Mouse (Mus musculus) v-Abl transformed pro-B cells (cell line): ENCODE data around the gene Aacs.

Source experiments
- in situ Hi-C, 2 experiments: fragments of 400-800 bp; cut with MboI; formaldehyde crosslinking; loops; one replicate each; pipeline ENCODE4 v1.15.1; 2025; ENCODE audit not compliant: unreplicated experiment in 2 of 2

Gene Aacs

DNA sequence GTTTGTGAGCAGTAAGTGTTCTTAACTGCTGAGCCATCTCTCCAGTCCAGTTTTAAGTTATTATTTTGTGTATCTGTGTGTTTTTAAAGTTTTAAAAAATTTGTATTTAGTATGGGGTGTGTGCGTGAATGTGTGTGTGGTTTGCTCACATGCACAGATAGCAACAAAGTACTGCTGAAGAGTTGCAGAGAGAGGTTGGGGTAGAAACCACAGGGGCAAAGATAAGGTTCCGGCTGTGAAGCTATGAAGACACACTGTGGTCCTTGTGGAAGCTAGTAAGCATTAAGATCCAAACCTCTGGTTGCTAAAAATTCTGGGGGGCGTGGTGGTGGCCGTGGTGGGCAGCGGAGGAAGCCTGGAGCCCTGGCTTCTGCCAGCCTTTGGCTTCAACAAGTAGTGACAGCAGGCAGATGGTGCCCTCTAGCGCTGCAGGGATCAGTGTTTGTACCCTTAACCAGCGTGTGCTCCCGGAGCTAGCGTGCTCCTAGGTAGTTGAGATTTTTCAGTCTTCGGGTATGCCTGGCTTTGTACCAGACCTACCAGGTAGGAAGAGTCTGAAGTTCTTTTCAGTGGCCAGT lies 13.7 kb upstream of the Aacs start:
- in situ Hi-C loops: no loop called here

DNA sequence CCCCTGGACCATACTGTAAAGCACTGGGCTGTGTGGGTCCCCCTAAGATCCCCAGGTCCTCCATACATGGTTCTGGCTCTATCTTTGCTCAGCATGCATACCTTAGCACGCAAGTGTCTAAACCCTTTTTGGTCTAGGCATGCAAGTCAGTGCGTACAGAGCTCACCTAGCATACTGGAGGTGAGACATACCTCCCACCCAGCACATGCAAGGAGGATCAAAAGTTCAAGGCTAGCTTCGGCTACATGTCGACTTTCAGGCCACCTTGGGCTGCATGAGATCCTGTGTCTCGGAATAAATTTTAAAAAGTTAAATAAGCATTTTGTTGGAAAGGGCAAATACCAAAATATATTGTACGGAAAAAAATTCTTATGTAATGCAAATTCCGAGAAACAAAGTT lies 10.4 kb upstream of the Aacs start:
- in situ Hi-C loops: no loop called here

DNA sequence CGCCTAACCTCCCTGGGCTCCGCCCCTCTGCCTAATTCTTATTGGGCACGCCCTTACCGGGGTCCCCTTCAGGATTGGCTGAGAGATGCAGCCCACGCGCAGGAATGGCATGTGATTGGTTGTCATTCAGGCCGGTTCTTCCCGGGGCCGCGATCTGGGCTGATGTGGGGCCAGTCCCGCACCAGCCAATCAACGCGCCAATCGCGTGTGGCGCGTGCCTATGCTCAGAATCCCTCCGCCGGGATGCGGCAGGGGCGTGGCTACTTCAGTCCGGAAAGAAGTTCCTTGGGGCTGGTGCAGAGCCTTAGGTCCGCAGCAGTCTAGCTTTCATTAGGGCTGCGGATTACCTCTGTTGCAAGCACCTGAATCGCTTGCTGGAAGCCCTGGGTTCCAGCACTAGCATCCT lies 9.9 kb upstream of the Aacs start:
- in situ Hi-C loops: no loop called here

DNA sequence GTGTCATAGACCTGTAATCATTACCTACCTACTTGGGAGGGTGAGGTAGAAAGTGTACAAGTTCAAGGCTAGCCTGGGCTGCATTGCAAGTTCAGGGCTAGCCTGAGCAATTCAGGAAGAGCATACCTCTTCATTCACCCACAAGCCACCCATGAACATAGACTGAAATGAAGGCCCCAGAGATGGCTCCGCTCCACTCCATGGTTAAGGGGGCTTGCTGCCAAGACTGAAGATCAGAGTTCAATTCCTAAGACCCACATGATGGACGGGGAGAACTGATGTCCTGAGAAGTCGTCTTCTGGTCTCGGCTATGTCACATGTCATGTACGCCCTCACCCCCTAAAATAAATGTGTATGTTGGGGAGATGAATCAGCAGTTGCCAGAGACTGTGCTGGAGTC lies 9.1 kb upstream of the Aacs start:
- in situ Hi-C loops: no loop called here

DNA sequence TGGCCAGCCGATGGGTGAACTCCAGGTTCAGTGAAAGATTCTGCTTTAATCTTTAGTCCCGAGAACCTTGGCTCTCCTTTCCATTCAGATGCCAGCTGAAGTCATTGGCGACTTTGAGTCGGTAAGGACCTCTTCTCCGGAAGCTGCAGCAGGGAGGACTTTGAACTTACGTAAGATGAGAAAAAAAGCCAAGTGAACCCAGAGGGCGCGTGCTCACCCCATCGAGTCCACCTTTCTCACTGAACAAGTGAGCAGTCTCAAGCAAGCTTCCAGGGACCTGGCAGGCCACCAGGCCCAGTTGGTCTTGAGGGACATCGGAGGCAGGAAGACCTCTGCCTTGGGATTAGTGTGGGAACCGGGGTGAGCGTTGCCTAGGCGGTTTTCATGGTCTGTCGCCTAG lies 8.4 kb upstream of the Aacs start:
- in situ Hi-C loops: no loop called here

DNA sequence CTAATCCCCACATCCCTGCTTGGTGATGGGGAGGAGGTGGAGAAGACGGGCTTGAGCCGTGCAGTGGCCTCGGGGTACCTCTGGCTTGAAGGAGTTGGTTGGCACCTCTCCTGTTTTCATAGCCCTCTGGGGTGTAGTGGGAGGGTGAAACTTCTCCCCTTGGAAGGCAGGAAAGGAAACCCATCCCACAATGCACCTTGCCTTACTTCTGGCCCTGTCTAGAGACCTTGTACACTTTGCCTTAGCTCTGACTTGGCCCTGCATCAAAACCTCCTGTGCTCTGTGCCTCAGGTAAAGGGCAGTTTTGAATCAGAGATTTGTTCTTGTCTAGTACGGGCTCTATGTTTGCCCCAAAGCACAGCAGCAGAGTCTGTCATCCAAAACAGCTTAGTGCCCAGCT lies 4.9 kb upstream of the Aacs start:
- in situ Hi-C loops: no loop called here

DNA sequence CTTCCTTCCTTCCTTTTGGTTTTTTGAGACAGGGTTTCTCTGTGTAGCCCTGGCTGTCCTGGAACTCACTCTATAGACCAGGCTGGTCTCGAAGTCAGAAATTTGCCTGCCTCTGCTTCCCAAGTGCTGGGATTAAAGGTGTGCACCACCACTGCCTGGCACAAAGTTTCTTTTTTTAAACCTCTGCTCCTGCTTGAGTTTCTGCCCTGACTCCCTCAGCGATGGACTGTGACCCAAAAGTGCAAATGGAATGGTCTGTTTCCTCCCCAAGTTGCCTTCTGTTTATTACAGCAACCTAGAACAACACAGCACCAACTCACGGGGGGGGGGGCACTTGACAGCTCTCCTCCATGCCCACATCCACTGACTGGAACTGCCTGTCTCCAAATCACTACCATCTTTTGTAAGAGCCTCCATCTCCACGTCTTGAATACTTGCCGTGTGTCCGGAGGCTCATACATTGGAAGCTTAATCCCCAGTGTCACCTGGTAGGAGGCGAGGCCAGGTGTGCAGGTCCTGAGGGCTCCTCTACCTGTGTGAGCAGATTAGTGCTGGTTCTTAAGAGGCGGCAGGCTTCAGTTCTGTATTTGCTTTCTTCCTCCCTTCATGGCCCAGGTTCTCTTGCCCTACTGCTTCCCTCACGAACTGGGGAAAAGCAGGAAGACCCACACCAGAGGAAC lies 2.7 kb upstream of the Aacs start:
- in situ Hi-C loops: no loop called here

DNA sequence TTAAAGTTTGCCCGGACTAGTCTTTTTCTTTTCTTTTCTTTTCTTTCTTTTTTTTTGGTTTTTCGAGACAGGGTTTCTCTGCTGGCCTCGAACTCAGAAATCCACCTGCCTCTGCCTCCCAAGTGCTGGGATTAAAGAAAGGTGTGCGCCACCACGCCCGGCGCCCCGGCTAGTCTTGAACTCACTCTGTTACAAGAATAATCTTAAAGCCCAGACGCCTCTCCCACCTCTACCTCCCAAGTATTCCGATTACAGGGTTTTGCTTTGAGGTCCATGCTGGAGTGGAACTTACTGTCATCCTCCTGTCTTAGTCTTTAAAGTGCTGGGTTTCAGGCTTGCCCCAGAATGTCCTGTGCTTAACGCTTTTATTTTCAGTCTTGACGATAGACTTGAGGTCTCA lies 584 bp upstream of the Aacs start:
- in situ Hi-C loops: loop anchor here in 1 of 2 experiments (25.0 kb wide), 1 partner anchor 563 kb away; no protein-coding TSS in a partner anchor

DNA sequence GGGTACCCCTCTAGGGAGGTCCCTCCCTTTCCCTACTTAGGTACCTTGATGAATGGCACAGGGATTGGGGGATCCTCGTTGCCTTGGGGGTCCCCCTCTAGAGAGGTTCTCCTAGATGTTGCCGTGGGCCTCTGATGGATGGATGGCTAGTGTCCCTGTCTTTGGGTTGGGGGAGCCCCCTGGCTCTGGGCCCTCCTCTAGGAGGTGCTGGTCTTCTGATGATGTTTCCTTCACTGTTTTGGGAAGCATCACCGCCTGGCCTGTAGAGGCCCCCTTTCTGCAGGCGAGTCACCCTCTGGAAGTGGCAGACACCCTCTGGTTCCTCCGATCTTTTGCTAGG lies 642 bp downstream of the Aacs start:
- in situ Hi-C loops: loop anchor here in 1 of 2 experiments (25.0 kb wide), 1 partner anchor 564 kb away; no protein-coding TSS in a partner anchor

DNA sequence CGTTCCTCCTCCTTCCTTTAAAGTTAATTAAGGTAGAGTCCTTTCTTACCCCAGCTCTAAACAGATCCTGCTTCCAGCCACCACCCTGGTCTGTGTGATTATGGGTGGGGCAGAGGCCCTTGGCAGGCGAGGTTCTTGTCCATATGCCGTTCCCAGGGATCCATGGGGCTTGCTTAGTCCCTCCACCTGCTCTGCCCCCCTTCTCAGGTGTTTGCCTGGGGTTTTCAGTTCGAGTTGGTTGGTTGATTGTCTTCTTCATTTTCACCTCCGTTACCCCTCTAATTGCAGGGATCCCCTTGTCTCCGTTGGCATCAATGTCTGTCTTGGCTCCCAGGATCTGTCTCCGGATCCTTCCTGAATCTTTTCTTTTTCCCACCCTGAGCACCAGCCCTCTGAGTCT lies 1.2 kb downstream of the Aacs start:
- in situ Hi-C loops: loop anchor here in 1 of 2 experiments (25.0 kb wide), 1 partner anchor 564 kb away; no protein-coding TSS in a partner anchor

DNA sequence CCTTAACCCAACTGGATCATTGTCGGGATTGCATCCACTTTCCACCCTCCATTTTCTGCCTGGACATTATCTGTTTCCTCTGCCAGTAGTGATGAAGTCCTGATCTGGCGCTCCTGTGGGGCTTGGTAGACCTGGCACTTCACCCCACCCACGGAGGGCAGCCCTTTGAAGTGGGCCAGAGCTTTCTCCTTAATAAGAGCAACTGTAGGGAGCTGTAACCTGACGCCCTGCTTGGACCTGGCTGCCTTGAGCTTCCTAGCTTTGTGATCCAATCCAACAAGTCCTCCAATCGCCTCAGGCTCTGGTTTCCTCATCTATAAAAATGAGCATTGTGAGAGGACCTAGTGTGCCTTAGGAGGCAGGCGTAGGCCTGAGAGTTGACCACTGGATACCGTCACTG lies 1.9 kb downstream of the Aacs start:
- in situ Hi-C loops: loop anchor here in 1 of 2 experiments (25.0 kb wide), 1 partner anchor 565 kb away; no protein-coding TSS in a partner anchor

DNA sequence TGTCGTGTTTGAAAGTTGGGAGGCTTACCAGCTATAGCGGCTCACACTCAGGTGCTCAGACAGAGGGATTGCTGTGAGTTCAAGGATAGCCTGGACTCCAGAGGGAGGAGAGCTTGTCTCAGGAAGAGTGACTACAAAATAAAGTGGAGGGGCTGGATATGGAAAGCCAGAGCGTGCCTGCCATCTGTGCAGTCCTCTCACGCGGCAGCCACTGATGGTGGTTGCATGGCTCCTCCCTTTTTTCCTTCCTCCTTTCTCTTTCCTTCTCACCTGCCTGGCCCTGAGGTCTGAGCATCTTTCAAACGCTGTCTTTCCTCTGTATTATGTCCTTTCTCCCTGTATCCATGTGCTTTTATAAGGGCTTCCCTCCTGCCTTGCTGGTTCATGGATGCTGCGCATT lies 2.4 kb downstream of the Aacs start:
- in situ Hi-C loops: loop anchor here in 1 of 2 experiments (25.0 kb wide), 1 partner anchor 566 kb away; no protein-coding TSS in a partner anchor

DNA sequence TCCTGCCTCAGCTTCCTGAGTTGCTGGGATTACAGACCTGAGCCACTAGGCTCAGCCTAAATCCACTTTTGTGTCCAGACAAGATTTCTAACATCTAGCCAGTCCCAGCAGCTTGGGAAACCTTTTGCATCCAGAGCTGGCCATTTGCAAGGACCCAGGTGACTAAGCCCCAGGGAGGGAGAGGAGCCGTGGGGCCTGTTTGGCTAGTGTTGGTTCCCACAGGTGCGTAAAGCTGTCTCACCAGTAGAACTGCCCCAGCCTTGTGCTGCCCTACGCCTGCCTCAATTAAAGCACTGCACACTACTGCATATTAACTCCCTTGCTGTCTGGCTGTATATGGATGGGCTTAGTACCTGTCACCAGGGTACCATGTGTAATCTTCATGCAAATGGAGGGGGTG lies 3.8 kb downstream of the Aacs start:
- in situ Hi-C loops: loop anchor here in 1 of 2 experiments (25.0 kb wide), 1 partner anchor 567 kb away; no protein-coding TSS in a partner anchor

DNA sequence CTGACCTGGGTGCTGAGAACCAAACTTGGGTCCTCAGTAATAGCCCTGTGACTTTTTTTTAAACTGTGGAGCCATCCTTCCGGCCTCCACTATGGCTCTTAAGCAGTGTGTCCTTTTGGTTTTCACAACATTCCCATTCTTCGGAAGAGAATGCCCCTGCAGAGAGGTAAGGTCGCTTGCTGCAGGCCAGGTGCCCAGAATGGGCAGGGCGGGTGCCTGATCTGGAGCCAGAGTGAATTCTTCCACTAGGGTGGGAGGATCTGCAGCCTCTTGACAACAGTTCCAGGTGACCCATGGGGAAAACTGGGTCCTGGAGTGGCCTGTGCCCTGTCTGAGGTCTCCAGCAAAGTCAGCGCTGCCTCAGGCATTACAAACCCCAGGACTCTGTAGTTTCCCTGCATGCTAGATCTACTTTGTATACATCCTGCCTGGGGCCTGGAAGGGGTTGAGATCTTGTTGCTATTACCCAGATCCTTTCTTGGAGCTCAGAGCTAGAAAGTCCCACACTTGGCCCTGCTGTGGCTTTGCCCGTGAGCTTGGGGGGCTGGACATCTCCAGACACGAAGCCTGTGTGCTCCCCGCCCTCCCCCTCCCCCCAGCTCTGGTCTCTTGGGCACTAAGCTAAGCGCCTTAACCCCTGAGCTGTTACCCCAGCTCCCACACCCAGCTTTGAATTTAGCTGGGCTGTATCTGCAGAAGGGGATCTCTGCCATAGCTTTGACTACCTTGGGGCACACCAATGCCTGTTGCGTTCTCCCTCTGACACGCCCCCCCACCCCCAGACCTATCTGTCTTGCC lies 5.0 kb downstream of the Aacs start:
- in situ Hi-C loops: loop anchor here (5.0 to 25.0 kb wide), 3 partner anchors 103 to 568 kb away; no protein-coding TSS in a partner anchor

DNA sequence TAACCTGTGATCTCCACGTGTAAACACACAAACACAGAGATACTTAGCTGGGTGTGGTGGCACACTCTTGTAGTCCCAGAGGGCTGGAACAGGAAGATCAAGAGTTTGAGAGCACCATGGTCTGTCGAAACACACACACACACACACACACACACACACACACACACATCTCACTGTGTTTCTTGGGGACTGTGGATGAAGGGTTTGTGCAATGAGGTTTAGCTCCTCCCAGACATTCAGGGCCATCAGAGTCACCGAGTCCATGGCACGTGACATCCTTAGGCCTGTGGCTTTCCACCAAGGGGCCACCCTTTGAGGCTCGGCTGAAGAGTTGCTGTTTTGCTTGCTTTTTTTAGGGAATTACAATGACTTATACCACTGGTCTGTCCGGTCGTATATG lies 6.9 kb downstream of the Aacs start:
- in situ Hi-C loops: loop anchor here (5.0 to 25.0 kb wide), 3 partner anchors 105 to 570 kb away; no protein-coding TSS in a partner anchor

DNA sequence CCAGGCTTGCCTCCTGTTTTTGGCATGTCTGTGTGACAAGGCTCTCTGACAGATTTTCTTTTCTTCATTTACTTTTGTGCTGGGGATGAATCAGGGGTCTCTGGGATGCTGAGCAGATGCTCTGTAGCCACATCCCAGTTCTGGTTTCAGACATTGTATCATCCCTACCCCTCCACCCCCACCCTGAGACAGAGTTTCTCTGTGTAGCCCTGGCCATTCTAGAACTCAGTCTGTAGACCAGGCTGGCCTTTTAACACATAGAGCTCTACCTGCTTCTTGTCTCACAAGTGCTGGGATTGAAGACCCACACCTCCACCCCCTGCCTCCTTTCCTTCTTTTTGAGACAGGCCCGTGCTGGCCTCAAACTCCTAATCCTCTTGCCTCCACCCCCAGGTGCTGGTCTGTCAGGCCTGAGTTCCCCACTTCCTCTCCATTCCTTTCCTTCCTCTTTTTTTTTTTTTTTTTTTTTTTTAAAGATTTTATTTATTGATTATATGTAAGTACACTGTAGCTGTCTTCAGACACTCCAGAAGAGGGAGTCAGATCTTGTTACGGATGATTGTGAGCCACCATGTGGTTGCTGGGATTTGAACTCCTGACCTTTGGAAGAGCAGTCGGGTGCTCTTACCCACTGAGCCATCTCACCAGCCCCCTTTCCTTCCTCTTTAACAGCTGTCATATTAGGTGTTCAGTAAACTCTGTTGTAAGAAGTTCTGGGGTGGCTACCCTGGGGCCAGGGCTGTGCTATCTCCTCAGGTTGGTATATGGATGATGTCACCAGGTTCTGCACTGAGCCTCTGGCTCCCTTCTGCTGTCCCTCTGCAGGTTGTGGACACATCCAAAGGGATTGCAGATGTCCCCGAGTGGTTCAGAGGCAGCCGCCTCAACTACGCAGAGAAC lies 8.3 kb downstream of the Aacs start:
- in situ Hi-C loops: loop anchor here (5.0 to 25.0 kb wide), 3 partner anchors 107 to 572 kb away; no protein-coding TSS in a partner anchor

DNA sequence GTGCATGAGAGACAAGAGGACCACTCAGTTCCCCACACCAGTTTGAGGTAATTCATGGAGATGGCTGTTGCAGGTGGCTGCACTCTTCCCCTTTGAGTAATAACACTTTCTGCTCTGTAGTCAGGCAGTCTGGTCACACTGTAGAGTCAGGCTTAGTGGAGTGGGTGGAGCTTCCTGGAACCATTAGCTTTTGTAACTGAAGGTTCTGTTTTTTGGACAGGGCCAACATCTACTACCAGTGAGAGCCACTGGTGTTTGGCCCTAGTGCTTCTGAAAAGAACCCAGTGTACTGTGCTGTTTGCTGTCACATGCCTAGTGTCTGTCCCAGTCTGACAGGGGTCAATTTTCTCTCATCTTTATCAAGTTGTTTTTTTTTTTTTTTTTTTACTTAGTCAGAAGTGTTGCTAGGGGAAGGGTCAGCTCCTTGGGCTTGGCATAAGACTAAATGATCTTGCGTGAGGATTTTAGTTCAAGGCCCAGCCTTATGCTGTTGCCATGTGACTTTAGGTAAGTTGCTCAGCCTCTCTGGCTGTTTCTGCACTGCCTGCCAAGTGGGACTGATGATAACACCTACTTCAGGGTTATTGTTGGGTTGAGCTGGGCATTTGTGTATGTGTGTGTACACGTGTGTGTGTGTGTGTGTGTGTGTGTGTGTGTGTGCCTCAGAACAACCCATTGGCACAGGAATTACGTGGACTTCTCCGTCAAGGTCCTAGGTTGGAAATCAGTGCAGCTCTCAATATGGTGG lies 9.6 kb downstream of the Aacs start:
- in situ Hi-C loops: loop anchor here (5.0 to 25.0 kb wide), 3 partner anchors 78 to 573 kb away; no protein-coding TSS in a partner anchor

DNA sequence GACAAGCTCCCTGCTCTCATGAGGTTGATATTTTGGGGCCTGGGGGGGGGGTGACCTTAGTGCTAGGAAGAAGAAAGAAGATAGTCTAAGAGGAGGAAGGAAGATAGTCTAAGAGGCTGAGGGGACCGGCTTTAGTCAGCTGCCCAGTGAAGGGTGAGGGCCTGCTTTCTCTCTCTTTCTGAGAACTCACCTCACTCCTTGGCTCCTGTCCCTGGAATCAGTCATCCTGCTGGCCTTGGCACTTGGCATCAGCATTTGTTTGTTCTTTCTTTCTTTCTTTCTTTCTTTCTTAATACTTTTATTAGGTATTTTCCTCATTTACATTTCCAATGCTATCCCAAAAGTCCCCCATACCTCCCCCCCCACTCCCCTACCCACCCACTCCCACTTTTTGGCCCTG lies 10.5 kb downstream of the Aacs start:
- in situ Hi-C loops: loop anchor here (5.0 to 25.0 kb wide), 3 partner anchors 79 to 574 kb away; no protein-coding TSS in a partner anchor

DNA sequence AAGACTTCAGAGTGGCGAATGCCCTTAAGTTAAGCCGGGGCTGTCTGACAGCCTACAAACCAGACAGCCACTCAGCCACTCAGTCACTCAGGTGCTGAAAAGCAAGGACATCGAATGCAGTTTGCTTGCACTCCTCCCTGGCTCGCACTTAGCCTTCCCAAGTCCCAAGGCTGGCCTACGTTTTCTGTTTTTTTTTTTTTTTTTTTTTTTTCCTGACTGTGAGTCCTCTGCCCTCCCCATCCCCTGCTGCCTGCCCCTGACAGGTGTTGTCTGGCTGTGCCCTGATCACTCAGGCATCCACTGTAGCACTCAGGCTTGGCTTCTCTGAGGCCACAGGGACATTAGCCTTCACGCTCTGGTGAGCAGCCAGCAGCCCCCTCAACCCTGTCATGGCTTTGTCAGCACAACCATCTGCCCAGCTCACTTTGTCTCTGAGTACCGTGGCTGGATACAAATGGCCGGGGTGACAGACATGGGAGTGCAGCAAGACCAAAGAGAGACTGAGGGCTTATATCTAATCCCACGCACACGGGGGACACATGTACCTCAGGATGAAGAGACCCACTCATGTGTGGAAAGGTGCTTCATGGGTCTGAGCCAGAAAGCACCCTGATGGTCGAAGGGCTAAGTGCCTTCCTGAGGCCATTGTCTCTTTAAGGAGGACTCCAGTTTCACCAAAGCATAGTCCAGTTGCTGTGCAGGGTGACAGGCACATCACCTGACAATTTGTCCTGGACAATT lies 11.9 kb downstream of the Aacs start:
- in situ Hi-C loops: loop anchor here (5.0 to 25.0 kb wide), 3 partner anchors 80 to 575 kb away; no protein-coding TSS in a partner anchor
